Mouse (Mus musculus) MEL (cell line): ENCODE measurements around the gene Igf2bp1.

ENCODE experiments used
- CTCF ChIP-seq, 3 experiments: IDR thresholded peaks in 2 of 3; conservative IDR thresholded peaks in 1 of 3; 2 replicates each; pipeline ENCODE4 v1.5.1; 2011 to 2012; ENCODE audit warnings: low read length in 3 of 3, low read depth in 2 of 3, mild to moderate bottlenecking in 2 of 3, improper control_type of control experiment in 1 of 3, inconsistent platforms in 1 of 3, mixed read lengths in 1 of 3, moderate library complexity in 1 of 3; ENCODE audit not compliant: control insufficient read depth in 1 of 3, insufficient read depth in 1 of 3, poor library complexity in 1 of 3, severe bottlenecking in 1 of 3
- EP300 ChIP-seq, 2 experiments: IDR thresholded peaks; 2 replicates each; pipeline ENCODE4 v1.6.1; 2011; ENCODE audit warnings: improper control_type of control experiment in 2 of 2, low read length in 2 of 2, low read depth in 1 of 2, mild to moderate bottlenecking in 1 of 2
- UBTF ChIP-seq: IDR thresholded peaks from 2 replicates; pipeline ENCODE4 v1.6.1; 2012; ENCODE audit warnings: low read depth, mild to moderate bottlenecking, inconsistent platforms, low read length, improper control_type of control experiment, moderate library complexity, borderline replicate concordance; ENCODE audit not compliant: insufficient read depth
- ZNF384 ChIP-seq: IDR thresholded peaks from 2 replicates; pipeline ENCODE4 v1.6.1; 2012; ENCODE audit warnings: low read depth, mild to moderate bottlenecking, inconsistent platforms, low read length, improper control_type of control experiment

GRCm38 (mm10) chr11:95921991-95922621, 83.6 kb downstream of the Igf2bp1 start:
- TF ChIP-seq UBTF (no peak), EP300 (IDR thresholded peaks at IDR 0.05; ENCODE audit: low read depth in 1 of 2, low read length in 2 of 2) (no peak), CTCF (IDR thresholded peaks at IDR 0.05 in 2 of 3, conservative IDR thresholded peaks at IDR 0.05 in 1 of 3; ENCODE audit: control insufficient read depth in 1 of 3, insufficient read depth in 1 of 3, low read depth in 2 of 3, low read length in 3 of 3, poor library complexity in 1 of 3, severe bottlenecking in 1 of 3) (no peak), ZNF384 (no peak)
